Mouse (Mus musculus) small intestine, adult 2 months (tissue): ENCODE data around the gene Astn1.

Source experiments
- CTCF ChIP-seq: fragments of 200-500 bp; IDR thresholded peaks from 2 replicates; pipeline ENCODE4 v1.5.1; 2012; ENCODE audit warnings: low read depth, mild to moderate bottlenecking, control low read depth, inconsistent platforms, low read length, moderate library complexity, mixed read lengths; ENCODE audit not compliant: insufficient replicate concordance, insufficient read length; ENCODE audit errors: extremely low read depth
- POLR2A ChIP-seq: fragments of 200-500 bp; IDR thresholded peaks from 2 replicates; pipeline ENCODE4 v1.6.1; 2012; ENCODE audit warnings: low read depth, mild to moderate bottlenecking, control low read depth, inconsistent platforms, low read length, moderate library complexity

GRCm38 (mm10) chr1:158633441-158633840 is 271.4 kb downstream of the Astn1 start:
- TF ChIP-seq POLR2A (no peak), CTCF (no peak)
